Mouse (Mus musculus): ENCODE measurements around the gene Fras1.

The Fras1 gene

DNA sequence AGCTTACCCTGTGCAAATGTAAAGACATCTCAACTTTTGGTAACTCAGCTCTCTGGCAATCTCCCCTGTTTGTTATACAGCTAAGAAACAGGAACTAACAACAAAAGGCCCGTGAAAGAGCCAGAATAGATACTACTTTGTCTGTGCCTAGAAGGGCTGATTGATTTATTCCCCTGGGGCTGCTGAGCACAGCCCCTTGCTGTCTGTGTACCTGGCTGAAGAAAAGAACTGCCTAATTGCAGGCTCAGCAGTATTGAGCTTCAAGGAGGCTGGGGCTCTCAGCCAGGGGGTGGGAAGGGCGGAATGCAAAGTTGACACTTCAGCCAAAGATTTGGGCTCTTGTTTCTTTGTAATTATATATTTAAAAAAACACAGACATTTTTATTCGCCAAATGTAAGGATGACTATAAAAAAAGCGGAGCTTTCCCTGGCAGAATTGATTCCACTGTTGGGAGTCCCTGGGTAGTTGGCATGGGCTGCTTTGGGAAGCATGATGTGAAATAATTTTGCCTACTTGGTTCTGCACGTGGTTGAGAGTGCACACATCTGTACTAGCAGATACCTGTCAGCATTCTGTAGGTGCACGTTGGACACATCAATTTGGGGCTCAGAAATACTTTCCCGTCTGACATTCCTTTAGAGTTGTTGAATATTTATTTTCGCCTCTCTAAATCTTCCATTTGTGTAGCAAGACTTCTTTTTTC lies 31.5 kb downstream of the Fras1 start:
- in situ Hi-C loops (cut with MboI): no loop called here

DNA sequence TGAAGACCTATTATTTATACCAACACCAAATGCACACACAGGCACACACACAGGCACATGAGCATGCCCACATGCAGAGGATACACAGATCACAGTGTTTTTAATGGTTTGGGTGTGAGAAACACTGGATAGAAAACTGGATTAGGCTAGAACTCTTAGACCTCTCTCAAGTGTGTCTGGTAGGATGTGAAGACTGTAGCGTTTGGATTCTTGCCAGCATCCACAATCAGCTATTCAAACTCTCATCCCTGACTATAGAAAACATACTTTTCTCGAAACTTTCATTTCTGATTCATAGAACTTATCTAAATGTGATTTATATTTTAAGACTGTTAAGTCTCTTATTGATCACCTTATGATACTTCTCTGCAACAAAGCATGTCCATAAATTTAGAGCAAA lies 34.5 kb downstream of the Fras1 start:
- in situ Hi-C loops (cut with MboI): no loop called here

DNA sequence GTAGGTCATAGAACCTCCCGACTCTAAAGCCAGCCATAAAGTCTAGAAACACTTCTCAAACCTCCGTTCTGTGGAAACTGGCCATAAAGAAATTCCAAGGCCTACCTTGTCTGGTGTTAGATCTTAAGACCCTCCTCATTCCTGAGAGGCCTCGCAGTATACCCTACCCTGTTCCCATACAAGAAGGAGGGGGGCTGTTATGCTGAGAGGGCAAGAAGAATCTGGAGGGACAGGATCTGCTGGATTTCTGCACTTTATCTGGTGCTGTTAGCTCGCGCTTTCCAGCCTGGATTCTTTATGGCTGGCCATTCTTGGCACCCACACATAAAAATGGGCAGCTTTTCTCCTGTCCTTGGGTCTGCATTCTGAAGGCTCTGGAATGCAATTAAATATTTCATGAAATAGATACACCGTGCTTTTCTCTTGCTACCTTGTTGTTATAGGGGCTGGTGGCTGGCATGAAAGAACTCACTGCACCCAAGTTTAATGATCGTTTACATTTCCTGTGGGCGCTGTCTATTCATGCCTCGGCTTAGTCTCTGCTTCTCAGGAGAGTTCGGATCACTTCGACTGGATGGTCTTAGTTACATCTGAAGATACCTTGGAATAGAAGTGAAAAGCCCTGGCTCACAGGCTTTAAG lies 39.1 kb downstream of the Fras1 start:
- in situ Hi-C loops (cut with MboI): no loop called here

DNA sequence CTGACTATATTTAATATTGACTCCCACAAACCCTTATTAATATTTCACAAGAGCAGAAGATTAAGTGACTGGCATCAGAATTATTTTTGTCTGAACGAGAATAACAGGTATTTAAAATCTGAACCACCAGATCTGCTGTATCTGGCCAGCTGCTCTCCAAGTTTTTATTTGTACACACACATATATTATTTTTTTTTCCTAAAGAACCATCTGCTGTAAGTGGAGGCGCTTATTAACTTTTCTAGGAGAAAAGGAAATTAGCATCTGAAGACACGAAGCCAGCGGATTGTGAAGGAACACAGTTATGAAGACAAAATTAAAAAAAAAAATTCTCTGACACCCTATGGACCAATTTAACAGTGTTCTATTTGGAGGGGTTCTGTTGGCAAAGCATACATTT lies 43.4 kb downstream of the Fras1 start:
- in situ Hi-C loops (cut with MboI): no loop called here

DNA sequence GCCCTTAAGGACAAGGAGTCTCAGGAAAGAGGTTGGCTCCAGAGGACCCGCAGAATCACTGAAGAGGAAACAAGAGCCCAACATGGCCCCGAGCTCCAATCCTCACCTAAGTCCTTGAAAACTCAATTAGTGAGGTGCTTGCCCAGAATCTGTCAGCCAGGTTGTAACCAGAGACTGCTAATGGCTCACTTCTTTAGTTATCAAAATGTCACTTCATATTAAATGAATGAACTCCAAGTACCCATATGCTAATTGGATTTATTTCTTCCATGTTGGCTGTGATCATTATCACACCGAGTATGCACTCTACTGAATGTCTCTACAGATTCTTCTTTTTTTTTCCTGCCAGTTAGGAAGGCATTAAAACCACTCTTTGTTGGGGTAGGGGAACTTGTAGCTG lies 47.8 kb downstream of the Fras1 start:
- in situ Hi-C loops (cut with MboI): no loop called here

DNA sequence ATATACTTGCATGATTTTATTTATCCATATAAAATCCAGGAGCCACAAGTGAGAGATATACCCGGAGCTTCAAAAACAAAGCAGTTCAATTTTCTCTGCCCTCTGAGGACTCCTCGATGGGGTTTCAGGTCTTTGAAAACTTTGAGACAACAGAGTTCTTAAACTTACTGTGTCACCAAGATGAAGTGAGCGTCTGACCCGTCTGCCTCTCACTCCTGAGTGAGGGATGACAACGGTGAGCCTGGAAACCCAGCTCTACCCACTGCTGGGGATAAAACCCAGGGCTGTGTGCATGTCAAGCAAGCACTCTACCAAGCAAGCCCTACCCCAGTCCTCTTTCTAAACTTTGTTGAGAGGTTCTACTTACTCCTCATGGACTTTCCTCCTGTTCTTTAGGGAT lies 49.0 kb downstream of the Fras1 start:
- in situ Hi-C loops (cut with MboI): no loop called here

DNA sequence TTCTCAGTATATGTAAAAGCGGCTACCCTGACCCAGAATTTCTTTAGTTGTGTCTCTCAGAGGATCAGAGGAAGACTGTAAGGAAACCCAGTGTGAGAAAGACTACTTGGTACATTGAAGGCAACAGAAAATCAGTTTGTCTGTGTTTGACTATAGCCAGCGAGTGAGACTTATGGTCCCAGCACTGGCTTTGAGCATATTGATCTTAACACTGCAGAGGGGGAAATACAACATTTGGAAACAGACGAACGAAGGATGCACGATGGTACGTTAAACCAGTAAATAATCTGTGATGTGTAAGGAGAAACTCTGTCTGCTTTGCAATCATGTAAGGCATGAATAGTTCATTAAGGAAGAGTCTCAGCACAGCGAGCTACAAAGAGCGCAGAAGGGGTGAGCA lies 51.6 kb downstream of the Fras1 start:
- in situ Hi-C loops (cut with MboI): no loop called here

DNA sequence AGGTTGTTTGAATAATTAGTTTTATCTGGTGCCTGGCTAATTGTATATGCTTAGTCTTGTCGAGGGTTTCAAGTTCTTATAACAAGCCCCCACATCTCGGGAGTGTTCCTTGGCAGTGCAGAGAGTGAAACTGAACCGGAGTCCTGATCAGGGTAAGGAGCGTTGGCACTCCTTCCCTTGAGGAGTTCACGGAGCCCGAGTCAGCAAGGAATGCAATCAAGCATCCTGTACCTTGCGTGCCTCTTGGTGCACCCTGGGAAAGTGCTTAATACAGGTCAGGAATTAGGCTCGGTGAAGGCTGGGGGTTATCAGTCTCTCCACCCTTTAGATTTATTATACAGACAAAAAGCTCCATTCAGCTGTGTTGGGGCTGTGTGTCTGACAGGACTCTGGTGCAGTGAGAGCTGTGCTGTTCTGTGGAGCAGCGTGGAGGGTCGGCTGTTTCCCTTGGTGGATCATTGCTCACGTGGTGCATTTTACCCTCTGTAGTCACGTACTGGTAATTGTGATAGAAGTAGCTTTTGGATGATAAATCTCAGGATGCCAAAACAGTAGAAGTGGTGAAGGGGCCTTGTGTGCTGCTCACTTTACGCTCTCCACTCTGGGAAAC lies 55.9 kb downstream of the Fras1 start:
- in situ Hi-C loops (cut with MboI): no loop called here

DNA sequence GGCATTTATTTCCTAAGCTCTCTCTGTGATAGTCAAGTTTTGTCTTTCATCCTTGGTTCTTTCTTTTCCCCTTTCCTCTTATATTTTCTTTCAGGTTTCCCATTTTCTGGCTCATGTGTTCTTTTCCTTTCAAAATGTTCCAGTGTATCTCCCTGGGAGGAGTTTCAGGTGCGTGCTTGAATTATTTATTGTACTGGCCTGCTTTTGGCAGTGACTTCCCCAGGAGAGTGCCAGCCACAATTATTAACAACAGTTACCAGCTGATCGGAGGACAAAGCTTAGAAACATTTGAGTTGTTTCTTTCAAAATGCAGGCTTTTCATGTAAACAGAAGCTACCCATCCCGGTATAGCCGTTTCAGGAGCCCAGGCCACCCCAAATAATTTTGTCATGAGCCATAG lies 64.1 kb downstream of the Fras1 start:
- in situ Hi-C loops (cut with MboI): no loop called here

DNA sequence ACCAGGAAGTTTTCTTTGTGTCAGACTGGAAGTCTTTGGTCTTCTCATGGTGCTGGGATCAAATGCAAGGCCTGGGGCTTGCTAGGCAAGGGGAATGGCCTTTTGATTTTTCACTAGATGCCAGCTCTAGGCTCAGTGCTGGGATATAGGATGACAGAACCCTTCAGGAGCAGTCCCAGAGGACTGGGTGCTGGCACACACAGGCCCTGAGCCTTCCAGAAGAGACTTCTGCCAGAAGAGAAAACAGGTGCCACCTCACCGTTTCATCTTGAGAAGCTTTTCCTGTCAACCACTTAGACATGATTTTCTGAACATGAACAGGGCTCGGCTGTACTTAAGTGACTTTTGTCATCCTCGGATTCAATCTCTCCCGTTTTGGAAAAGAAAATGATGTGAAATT lies 66.1 kb downstream of the Fras1 start:
- in situ Hi-C loops (cut with MboI): no loop called here

DNA sequence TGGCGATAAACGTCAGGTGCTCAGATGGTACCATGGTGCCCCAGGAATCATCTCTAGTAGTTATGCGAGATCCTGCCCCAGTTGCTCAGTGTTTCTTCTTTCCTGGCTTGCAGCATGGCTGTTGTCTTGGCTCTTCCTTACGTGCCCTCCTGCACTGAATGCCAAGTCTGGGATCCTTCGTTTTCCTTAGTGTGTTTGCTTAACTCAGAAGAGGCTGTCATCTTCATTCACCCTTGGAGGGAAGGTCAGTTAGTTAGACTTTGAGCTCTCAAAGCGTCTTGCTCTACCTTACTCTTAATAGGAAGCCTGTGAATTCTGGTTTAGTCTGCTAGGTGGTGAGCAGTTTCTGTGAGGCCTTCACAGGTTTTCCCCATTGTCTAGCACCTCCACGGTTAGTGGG lies 73.7 kb downstream of the Fras1 start:
- in situ Hi-C loops (cut with MboI): no loop called here

DNA sequence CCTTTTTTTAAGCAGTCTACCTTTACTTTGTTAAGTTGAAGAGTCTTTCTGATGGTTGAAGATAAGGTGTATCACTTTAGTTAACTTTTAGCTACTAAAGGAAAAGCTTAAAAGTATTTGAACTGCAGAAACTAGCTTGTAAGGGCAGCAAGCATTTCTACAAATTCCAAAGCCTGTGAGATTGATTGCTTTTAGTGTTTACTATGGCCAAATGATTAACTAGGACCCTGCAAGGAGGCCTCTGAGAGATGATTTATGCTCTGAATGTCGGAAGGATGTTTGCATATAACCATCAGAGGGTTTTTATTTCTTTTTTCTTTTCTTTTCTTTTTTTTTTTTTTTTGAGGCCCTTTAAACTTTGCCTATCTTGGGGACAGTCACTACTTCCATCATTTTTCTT lies 78.3 kb downstream of the Fras1 start:
- in situ Hi-C loops (cut with MboI): no loop called here

DNA sequence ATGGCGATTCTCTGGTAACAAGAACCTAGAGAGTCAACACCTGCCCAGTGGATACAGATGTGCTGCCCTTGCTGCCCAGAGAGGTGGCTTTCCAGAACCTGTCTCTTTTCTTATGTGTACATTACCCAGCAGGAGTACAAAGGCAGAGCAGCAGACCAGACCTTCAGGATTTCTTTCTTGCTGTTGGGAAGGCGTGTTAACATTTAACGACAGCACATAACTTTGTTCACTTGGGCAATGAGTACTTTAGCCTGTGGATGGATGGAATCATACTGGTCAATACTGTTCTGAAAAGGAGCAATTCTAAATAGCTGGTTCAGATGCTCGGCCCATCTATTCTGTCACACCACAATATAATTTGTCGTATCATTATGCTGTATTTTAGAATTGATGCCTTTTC lies 79.6 kb downstream of the Fras1 start:
- in situ Hi-C loops (cut with MboI): no loop called here

DNA sequence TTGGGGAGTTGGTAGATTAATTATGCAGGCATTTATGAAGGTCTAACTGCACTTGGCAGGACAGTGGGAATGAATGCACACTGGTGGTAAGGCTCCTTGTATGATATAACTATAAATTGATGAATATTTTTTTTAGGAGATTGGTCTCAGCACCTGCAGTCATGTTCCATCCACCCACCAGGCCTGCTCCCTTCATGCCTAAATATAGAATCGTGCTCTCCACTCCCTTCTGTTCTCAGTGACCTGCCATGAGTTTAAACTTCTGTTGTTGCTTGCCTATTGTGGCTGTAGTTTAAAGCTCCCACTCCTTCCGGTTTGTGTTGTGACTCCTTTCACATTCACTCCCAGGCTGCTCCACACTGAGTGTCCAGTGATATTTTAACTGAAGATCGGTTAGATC lies 80.7 kb downstream of the Fras1 start:
- in situ Hi-C loops (cut with MboI): no loop called here

DNA sequence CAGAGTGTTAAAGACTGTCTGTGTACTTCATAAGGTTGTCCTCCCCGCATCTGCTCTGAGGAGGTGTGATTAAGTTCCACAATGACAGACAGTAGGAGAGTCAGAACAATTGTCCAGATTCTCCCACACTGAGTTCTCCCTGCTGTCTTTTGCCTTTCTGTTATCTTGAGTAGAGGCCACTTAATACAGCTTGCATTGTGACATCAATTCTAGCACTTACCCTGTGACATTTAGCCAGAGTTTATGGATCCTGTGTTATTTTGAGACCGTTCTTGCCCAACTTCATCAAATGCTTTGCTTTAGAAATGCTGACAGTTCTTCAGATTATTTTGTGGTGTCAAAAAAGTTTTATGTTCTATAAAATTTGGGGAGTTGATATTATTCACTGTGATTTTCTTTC lies 81.5 kb downstream of the Fras1 start:
- in situ Hi-C loops (cut with MboI): no loop called here

DNA sequence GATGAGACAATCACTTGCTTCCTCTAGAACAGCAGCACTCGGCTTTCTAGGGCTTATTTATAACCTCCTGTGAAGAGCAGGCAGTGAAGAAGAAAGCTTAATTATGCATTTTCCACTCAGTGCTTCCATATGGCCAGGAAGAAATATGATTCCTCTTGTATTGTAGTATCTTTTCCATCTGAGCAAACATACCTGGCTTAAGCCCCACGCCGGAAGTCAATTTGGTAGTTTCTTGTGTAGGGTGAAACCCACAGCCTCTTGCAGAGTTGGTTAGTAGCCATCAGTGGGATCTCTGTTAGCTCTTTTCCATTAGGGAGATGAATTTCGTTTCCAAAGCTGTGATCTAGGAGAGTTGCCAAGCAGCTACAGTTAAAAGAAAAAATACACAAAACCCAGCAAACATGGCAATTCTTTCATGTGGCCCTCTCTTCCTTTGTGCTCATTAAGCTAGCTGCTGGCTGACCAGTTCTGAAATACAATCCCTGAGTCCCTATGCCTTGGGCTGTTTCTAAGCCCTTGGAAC lies 83.7 kb downstream of the Fras1 start:
- in situ Hi-C loops (cut with MboI): no loop called here

DNA sequence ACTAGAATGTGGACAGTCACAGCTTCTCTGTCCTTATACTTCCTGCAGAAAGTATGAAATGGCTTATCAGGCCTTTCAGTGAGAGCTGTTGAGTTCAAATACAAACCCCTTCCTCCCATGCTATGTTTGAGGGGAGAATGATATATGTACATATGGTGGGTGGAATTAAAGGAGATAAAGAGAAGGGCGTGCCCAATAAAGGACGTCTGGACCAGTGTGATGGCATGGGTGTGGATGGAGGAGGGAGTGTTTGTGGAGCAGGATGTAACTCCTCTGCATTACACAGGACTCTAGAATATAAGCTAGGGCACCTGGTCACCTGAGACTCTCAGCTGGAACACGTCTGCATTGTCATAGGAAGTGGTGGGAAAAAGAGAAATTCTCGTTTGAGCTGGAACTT lies 85.8 kb downstream of the Fras1 start:
- in situ Hi-C loops (cut with MboI): no loop called here

DNA sequence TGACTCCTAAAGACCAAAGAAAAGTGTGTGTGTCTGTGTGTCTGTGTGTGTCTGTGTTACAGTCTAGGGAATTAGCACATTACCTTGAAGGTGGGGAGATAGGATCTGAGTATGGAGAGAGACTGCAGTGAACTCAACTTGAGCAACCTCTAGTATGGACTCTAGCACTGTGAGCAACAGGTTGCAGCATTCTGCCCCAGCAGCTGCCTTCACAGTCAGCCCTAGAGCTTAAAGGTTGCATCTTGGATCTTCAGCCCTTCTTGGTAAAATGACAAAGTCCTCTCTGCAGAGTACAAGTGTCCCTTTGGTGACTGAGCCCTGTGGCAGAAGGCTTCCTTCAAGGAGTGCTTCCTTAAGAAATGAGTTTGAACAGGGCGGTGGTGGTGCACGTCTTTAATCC lies 88.4 kb downstream of the Fras1 start:
- in situ Hi-C loops (cut with MboI): no loop called here

DNA sequence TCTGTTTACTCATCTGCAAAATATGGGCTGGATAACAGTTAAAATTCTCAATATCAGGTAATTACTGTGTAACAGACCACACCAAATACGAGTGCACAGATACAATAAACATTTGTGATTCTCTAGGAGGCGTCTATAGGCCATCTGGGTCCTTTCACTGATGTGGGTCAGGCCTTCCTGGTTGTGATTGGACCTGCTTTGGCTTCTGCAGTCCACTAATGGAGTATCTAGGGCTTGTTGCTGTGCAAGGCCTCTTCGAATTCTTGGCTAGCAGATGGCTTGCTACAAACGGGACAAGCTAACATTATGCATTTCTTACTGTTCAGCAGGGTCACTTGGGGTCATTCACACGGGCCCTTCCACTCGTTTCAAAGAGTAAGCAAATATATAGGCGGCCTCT lies 92.7 kb downstream of the Fras1 start:
- in situ Hi-C loops (cut with MboI): no loop called here

DNA sequence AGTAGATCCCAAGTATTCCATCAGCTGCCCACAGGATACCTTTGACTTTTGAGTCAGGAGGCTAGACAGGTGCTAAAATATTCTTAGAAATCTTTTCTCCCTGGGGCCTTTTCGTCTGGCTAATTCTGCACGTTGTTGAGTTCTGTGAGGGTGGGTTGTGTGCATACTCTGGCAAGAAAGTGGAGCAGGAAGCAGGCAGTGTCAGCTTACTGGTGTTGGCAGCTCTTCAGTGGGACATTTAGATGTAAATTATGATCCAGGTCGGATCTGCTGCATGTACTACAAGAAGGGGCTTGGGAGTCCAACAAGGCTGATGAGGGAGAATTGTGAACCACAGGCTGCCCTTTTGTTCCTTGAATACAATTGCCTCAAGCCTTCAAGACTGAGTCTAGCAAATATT lies 98.2 kb downstream of the Fras1 start:
- in situ Hi-C loops (cut with MboI): no loop called here

DNA sequence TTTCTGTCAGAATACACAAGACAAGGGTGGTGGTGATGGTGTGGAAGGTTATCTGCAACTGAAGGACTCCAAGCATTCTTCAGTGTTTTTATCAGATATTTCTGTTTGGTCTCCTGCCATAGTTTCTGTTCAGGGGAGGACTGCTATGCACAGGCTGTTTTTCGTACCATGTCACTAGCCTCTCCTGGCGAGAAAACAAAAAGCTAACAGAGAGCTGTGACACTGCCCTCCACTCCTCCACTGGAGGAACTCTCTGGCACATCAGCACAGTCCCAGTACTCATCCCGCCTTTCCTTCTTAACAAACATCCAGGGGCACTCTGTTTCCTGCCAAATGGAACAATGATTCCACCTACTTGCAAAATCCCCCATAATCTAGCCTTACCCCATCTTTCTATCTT lies 101.7 kb downstream of the Fras1 start:
- in situ Hi-C loops (cut with MboI): no loop called here

DNA sequence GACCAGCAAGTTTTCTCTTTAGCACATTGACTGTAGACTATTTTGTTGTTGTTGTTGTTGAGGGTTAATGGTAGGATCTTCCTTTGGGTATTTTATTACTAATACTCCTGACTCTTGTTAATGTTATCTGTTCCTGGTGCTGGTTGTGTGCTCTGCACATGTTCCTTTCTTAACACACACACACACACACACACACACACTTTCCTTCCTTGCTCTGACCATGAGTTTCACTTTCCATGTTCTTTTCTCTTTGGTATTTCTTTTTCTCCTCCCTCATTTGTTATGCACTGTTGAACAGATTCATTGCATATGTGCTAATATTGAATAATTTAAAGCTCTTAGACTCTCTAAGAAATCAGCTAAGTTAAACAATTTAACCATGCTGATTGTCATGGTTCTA lies 105.2 kb downstream of the Fras1 start:
- in situ Hi-C loops (cut with MboI): no loop called here

DNA sequence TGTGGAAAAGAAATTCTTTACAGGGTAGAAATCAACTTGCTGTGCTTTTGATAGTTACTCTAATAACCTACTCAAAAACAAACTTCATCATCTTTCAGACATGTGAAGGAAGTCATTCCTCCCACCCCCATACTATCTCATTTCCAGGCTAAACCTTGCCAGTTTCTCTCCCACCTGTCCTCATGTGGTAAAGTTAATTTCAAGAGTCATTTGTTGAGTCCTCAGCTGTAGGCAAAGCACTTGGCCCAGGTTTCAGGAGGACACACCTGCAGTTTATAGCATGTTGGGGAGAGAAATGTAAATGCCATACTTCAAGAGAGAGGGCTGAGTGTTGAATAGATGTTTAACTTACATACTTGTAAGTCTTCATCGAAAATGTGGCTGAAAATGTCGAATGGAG lies 107.4 kb downstream of the Fras1 start:
- in situ Hi-C loops (cut with MboI): no loop called here
